ENCODE assay signal across 27 mouse cellular contexts in the genomic region with DNA sequence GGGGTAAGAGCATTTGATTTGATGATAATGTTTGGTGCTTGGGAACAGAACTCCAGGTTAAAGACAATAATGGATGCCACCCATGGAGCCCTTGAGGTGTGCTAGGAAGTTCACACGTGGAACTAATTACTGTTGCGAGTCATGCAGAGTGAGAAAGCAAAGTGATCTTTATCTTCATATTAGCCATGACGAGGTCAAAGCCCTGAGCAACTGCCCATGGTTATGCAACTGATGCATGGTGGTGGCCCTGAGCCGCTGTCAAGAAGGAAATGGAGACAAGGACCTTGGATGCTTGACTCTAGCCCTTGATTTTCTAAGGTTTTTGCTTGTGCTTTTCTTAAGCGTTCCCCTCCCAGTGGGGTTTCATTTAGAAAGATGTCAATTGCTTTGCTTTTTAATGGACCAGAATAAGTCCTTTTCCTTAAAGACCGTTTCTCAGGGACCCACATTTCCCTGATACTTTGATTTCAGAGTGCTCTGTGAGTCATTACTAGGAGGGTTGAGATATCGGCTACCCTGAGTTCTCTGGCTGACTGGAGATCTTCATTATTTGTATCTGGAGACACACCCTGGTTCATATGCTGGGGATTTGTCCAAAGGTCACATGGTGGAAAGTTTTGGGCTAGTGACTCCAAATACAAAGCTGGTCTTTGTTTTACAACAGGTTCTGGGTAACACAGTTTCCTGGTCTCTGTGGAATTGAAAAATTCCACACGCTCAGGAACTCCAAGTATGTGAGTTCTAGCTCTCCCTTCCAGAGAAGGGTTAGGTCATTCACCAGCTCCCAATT. TPM values are rescaled to one million over a fixed set of nuclear protein-coding genes. Genes with fewer than 3 reads are reported as not detected.
DNase-seq lines count a peak whose midpoint lies in the region; ATAC-seq and TF ChIP-seq lines count a peak whose summit lies in the region.
"Had no signal": no experiment of that assay in that cellular context is flagged by ENCODE, and none has a peak within 500 bp of the region (broad histone marks: within the 10 kb centered on the region; RNA-seq: fewer than 3 reads in every experiment).

No protein-coding gene starts in this region.

- no peaks in the 10 kb centered on the region for H3K9me3 ChIP-seq in neural tube, embryonic 11.5 days (ENCODE audit: control insufficient read depth, low read length)
- no peaks in the 10 kb centered on the region for H3K9me3 ChIP-seq in neural tube, embryonic 15.5 days (replicated peaks)
- H3K9me3 ChIP-seq in intestine, postnatal 0 days (ENCODE audit: control insufficient read depth): no peaks in the 10 kb centered on the region
- H3K9me3 ChIP-seq in stomach, postnatal 0 days (ENCODE audit: control insufficient read depth, low read length): no peaks in the 10 kb centered on the region
- no peaks in the 10 kb centered on the region for H3K9me3 ChIP-seq in kidney, embryonic 16.5 days (ENCODE audit: low read length)
- H3K9me3 ChIP-seq: limb, embryonic 15.5 days; midbrain, embryonic 13.5 days had no signal

- H3K4me2 ChIP-seq in neural tube, embryonic 11.5 days (ENCODE audit: low read depth): no peak overlapping the region
- H3K4me2 ChIP-seq in neural tube, embryonic 15.5 days: no peak overlapping the region
- no peak overlapping the region for H3K4me2 ChIP-seq in intestine, postnatal 0 days (replicated peaks; ENCODE audit: low read depth)
- no peak overlapping the region for H3K4me2 ChIP-seq in stomach, postnatal 0 days (replicated peaks; ENCODE audit: low read depth)
- no peak overlapping the region for H3K4me2 ChIP-seq in kidney, embryonic 16.5 days (replicated peaks; ENCODE audit: low read depth, low read length)
- H3K4me2 ChIP-seq: hindbrain, embryonic 14.5 days; limb, embryonic 15.5 days; midbrain, embryonic 13.5 days had no signal

- no peak overlapping the region for H3K4me3 ChIP-seq in neural tube, embryonic 11.5 days (ENCODE audit: low read depth, low read length)
- no peak overlapping the region for H3K4me3 ChIP-seq in neural tube, embryonic 15.5 days (replicated peaks)
- H3K4me3 ChIP-seq in intestine, postnatal 0 days (ENCODE audit: low read depth, low read length): no peak overlapping the region
- no peak overlapping the region for H3K4me3 ChIP-seq in stomach, postnatal 0 days (ENCODE audit: low read depth, low read length)
- no peak overlapping the region for H3K4me3 ChIP-seq in kidney, embryonic 16.5 days (ENCODE audit: low read length)
- H3K4me3 ChIP-seq: limb, embryonic 15.5 days; midbrain, embryonic 13.5 days had no signal

- H3K36me3 ChIP-seq in neural tube, embryonic 11.5 days (ENCODE audit: control insufficient read depth, insufficient read depth, low read length): no peaks in the 10 kb centered on the region
- no peaks in the 10 kb centered on the region for H3K36me3 ChIP-seq in neural tube, embryonic 15.5 days
- H3K36me3 ChIP-seq in intestine, postnatal 0 days (ENCODE audit: control insufficient read depth, insufficient read depth): no peaks in the 10 kb centered on the region
- H3K36me3 ChIP-seq in stomach, postnatal 0 days (ENCODE audit: control insufficient read depth, insufficient read depth, low read length): no peaks in the 10 kb centered on the region
- H3K36me3 ChIP-seq in kidney, embryonic 16.5 days (ENCODE audit: insufficient read depth, low read length): no peaks in the 10 kb centered on the region
- H3K36me3 ChIP-seq: limb, embryonic 15.5 days; midbrain, embryonic 13.5 days had no signal

- no peak overlapping the region for H3K9ac ChIP-seq in neural tube, embryonic 11.5 days (ENCODE audit: low read length)
- H3K9ac ChIP-seq in neural tube, embryonic 15.5 days (replicated peaks): no peak overlapping the region
- H3K9ac ChIP-seq in intestine, postnatal 0 days (ENCODE audit: low read depth, low read length): no peak overlapping the region
- H3K9ac ChIP-seq in stomach, postnatal 0 days (ENCODE audit: low read length): no peak overlapping the region
- H3K9ac ChIP-seq in kidney, embryonic 16.5 days (replicated peaks; ENCODE audit: low read length): no peak overlapping the region
- H3K9ac ChIP-seq: hindbrain, embryonic 14.5 days; limb, embryonic 15.5 days; midbrain, embryonic 13.5 days had no signal

- 58% methylated on average over 8 of the region's 8 CpGs for WGBS in neural tube, embryonic 11.5 days
- WGBS in neural tube, embryonic 15.5 days: 64% methylated on average over 8 of the region's 8 CpGs
- 49% methylated on average over 8 of the region's 8 CpGs for WGBS in intestine, postnatal 0 days
- WGBS in stomach, postnatal 0 days: 75% methylated on average over 8 of the region's 8 CpGs
- WGBS in kidney, embryonic 16.5 days: 78% methylated on average over 8 of the region's 8 CpGs

- ATAC-seq in neural tube, embryonic 11.5 days (ENCODE audit: insufficient read depth, low FRiP score, low TSS enrichment): no peak
- no peak for ATAC-seq in neural tube, embryonic 15.5 days (ENCODE audit: low FRiP score)
- ATAC-seq in intestine, postnatal 0 days: peak; percentile 36
- peak; percentile 35; the same call in 1 of the 2 replicates for ATAC-seq in stomach, postnatal 0 days (ENCODE audit: low FRiP score, low TSS enrichment)
- ATAC-seq in kidney, embryonic 16.5 days (ENCODE audit: low FRiP score, low TSS enrichment): no peak
- ATAC-seq: midbrain, embryonic 13.5 days had no signal

- TF ChIP-seq CTCF in intestine, postnatal 0 days (IDR thresholded peaks at IDR 0.05; ENCODE audit: low read depth): no peak
- TF ChIP-seq CTCF in stomach, postnatal 0 days (IDR thresholded peaks at IDR 0.05; ENCODE audit: low read depth): no peak

- no peak for TF ChIP-seq EP300 in stomach, postnatal 0 days (optimal IDR thresholded peaks at IDR 0.05)

- no peaks in the 10 kb centered on the region for H3K27me3 ChIP-seq in neural tube, embryonic 11.5 days (ENCODE audit: control insufficient read depth, insufficient read depth, low read length)
- H3K27me3 ChIP-seq in neural tube, embryonic 15.5 days (replicated peaks): no peaks in the 10 kb centered on the region
- no peaks in the 10 kb centered on the region for H3K27me3 ChIP-seq in intestine, postnatal 0 days (replicated peaks; ENCODE audit: control insufficient read depth, insufficient read depth, low read length)
- no peaks in the 10 kb centered on the region for H3K27me3 ChIP-seq in stomach, postnatal 0 days (ENCODE audit: control insufficient read depth, insufficient read depth, low read length)
- no peaks in the 10 kb centered on the region for H3K27me3 ChIP-seq in kidney, embryonic 16.5 days (ENCODE audit: insufficient read depth, low read length)
- H3K27me3 ChIP-seq: limb, embryonic 15.5 days; midbrain, embryonic 13.5 days had no signal

- no peaks in the 10 kb centered on the region for H3K4me1 ChIP-seq in neural tube, embryonic 11.5 days (ENCODE audit: control insufficient read depth, insufficient read depth, low read length)
- H3K4me1 ChIP-seq in neural tube, embryonic 15.5 days: no peaks in the 10 kb centered on the region
- H3K4me1 ChIP-seq in intestine, postnatal 0 days (replicated peaks; ENCODE audit: control insufficient read depth, insufficient read depth, low read length): no peaks in the 10 kb centered on the region
- H3K4me1 ChIP-seq in stomach, postnatal 0 days (replicated peaks; ENCODE audit: control insufficient read depth, insufficient read depth): no peaks in the 10 kb centered on the region
- H3K4me1 ChIP-seq in kidney, embryonic 16.5 days (ENCODE audit: insufficient read depth, low read length): no peaks in the 10 kb centered on the region
- H3K4me1 ChIP-seq: limb, embryonic 15.5 days; midbrain, embryonic 13.5 days had no signal

- no peak overlapping the region for H3K27ac ChIP-seq in neural tube, embryonic 11.5 days (ENCODE audit: low read depth, low read length)
- H3K27ac ChIP-seq in neural tube, embryonic 15.5 days (replicated peaks): no peak overlapping the region
- H3K27ac ChIP-seq in intestine, postnatal 0 days (ENCODE audit: low read depth, low read length): no peak overlapping the region
- H3K27ac ChIP-seq in stomach, postnatal 0 days (replicated peaks): no peak overlapping the region
- H3K27ac ChIP-seq in kidney, embryonic 16.5 days (ENCODE audit: low read length): no peak overlapping the region
- H3K27ac ChIP-seq: hindbrain, embryonic 14.5 days; limb, embryonic 15.5 days; midbrain, embryonic 13.5 days had no signal

- DNase-seq in neural tube, embryonic 11.5 days (ENCODE audit: low spot score): peak; percentile 25
- DNase-seq in adrenal gland, postnatal 14 days: peak; percentile 50
- no peak for DNase-seq in stomach, postnatal 0 days (ENCODE audit: low spot score)
- DNase-seq in urinary bladder, adult 2 months (ENCODE audit: low spot score): no peak
- no peak for DNase-seq in ovary, postnatal 36 days (ENCODE audit: low spot score)
- DNase-seq: cerebellum, adult 11 months; cerebellum, postnatal 25 days; gastrocnemius, postnatal 14 days; heart, postnatal 10 days; kidney, adult 11 months; kidney, postnatal 36 days; lung, postnatal 36 days; right cerebral cortex, postnatal 25 days; thymus, postnatal 25 days had no signal

RNA-seq across cellular contexts. Expression of gene Tnfsf15, which starts 34.3 kb away (rescaled TPM):
- polyA plus RNA-seq in neural tube, embryonic 11.5 days (2014; fragmentation: Nextera tagmentation; extraction: Ambion mirVana): not detected in 2 replicates
- polyA plus RNA-seq in neural tube, embryonic 15.5 days (2015; fragmentation: Nextera tagmentation; extraction: Ambion mirVana): not detected in 2 replicates
- total RNA-seq in adrenal gland, postnatal 14 days (2021): 0.34 and 0.37 TPM in 2 replicates
- polyA plus RNA-seq in intestine, postnatal 0 days (2015; fragmentation: Nextera tagmentation; extraction: Ambion mirVana): 0.07 and 0.09 TPM in 2 replicates
- 0.04 and 0.18 TPM in 2 replicates for polyA plus RNA-seq in stomach, postnatal 0 days (2015; fragmentation: Nextera tagmentation; extraction: Ambion mirVana)
- polyA plus RNA-seq in urinary bladder, adult 2 months (2012; rRNA removed): 0.38 and 0.62 TPM in 2 replicates
- polyA plus RNA-seq in kidney, embryonic 16.5 days (2015; fragmentation: Nextera tagmentation; extraction: Ambion mirVana): 1.3 TPM in 2 replicates
- total RNA-seq: heart, postnatal 10 days; layer of hippocampus, postnatal 10 days; MEL had no signal
- polyA plus RNA-seq: forebrain, embryonic 11.5 days; hindbrain, embryonic 14.5 days; midbrain, embryonic 13.5 days had no signal

RNA-seq across cellular contexts. Expression of gene Gm11214, which starts 47.4 kb away (rescaled TPM):
- polyA plus RNA-seq in neural tube, embryonic 11.5 days (2014; fragmentation: Nextera tagmentation; extraction: Ambion mirVana): not detected in 2 replicates
- polyA plus RNA-seq in neural tube, embryonic 15.5 days (2015; fragmentation: Nextera tagmentation; extraction: Ambion mirVana): not detected in 2 replicates
- not detected in 2 replicates for total RNA-seq in adrenal gland, postnatal 14 days (2021)
- polyA plus RNA-seq in intestine, postnatal 0 days (2015; fragmentation: Nextera tagmentation; extraction: Ambion mirVana): not detected in 2 replicates
- not detected in 2 replicates for polyA plus RNA-seq in stomach, postnatal 0 days (2015; fragmentation: Nextera tagmentation; extraction: Ambion mirVana)
- not detected in 2 replicates for polyA plus RNA-seq in urinary bladder, adult 2 months (2012; rRNA removed)
- polyA plus RNA-seq in kidney, embryonic 16.5 days (2015; fragmentation: Nextera tagmentation; extraction: Ambion mirVana): not detected in 2 replicates
- total RNA-seq: gastrocnemius, postnatal 14 days; heart, postnatal 10 days; layer of hippocampus, postnatal 10 days; left cerebral cortex, postnatal 14 days; MEL had no signal
- polyA plus RNA-seq: brain, embryonic 14.5 days; forebrain, embryonic 11.5 days; hindbrain, embryonic 14.5 days; limb, embryonic 15.5 days; liver, embryonic 16.5 days; midbrain, embryonic 13.5 days; testis, adult 2 months had no signal

Comparison
In these comparisons a context has a peak if more than half of its experiments do, and no peak if none do; other contexts are left out.
1. ATAC-seq: peak in intestine, postnatal 0 days (single experiment) and stomach, postnatal 0 days (single experiment); none in neural tube, embryonic 11.5 days (single experiment), neural tube, embryonic 15.5 days (single experiment) and kidney, embryonic 16.5 days (single experiment).
2. DNase-seq: peak in neural tube, embryonic 11.5 days (single experiment) and adrenal gland, postnatal 14 days (single experiment); none in stomach, postnatal 0 days (single experiment), urinary bladder, adult 2 months (single experiment) and ovary, postnatal 36 days (single experiment).